1 mouse cellular context compared by ENCODE assay signal in the genomic region with DNA sequence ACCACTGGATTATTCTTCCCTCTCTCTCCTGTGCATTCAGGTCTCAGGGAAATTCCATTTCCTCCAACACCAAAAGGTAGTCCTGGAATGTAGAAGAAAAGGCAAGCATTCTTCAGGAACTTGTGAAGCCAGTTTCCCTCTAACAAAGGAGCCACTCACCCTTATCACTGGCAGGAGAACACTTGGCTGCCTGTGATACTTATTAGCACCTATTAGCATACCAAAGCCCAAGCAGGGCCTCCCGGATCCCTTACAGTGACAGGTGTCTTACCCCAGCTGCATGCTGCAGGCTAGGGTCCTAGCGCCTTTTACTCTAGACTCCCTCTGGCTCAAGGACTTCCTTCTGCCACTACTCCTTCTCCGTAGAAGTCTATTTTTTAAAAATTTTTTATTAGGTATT.
TF ChIP-seq lines count a peak whose summit lies in the region.

No protein-coding gene starts in this region.

TF ChIP-seq in ES-E14, 5 proteins besides CTCF, POLR2A, EP300 and RAD21:
- TF ChIP-seq MAFK (IDR thresholded peaks at IDR 0.05; ENCODE audit: insufficient read depth, low read depth, low read length) (no peak), ZNF384 (IDR thresholded peaks at IDR 0.05; ENCODE audit: low read depth, low read length) (no peak)
TF ChIP-seq in ES-E14: peak in this region for 0.
